Mouse (Mus musculus) heart, embryonic 12.5 days (tissue): ENCODE measurements around the gene Carmil2. TPM values are rescaled to one million over a fixed set of nuclear protein-coding genes. Genes with fewer than 3 reads are reported as not detected.

Source experiments
- ATAC-seq: fragments of 200-750 bp; cut with Nextera tagmentation; 2 replicates; pipeline ENCODE4 v1.8.0; 2017; ENCODE audit warnings: moderate TSS enrichment, moderate library complexity; ENCODE audit not compliant: insufficient number of reproducible peaks, low FRiP score
- H3K27ac ChIP-seq: fragments of 300-500 bp; sonication (generic); 2 replicates; pipeline ENCODE4 v1.5.1; 2016; ENCODE audit warnings: mild to moderate bottlenecking, moderate library complexity; ENCODE audit not compliant: poor library complexity, severe bottlenecking
- H3K27me3 ChIP-seq: fragments of 300-500 bp; sonication (generic); replicated peaks from 2 replicates; pipeline ENCODE4 v1.6.1; 2016; ENCODE audit warnings: mild to moderate bottlenecking, moderate library complexity
- H3K36me3 ChIP-seq: fragments of 300-500 bp; sonication (generic); 2 replicates; pipeline ENCODE4 v1.6.1; 2016; ENCODE audit warnings: mild to moderate bottlenecking, moderate library complexity
- H3K4me1 ChIP-seq: fragments of 300-500 bp; sonication (generic); replicated peaks from 2 replicates; pipeline ENCODE4 v1.6.1; 2016; ENCODE audit warnings: mild to moderate bottlenecking
- H3K4me2 ChIP-seq: fragments of 300-500 bp; sonication (generic); 2 replicates; pipeline ENCODE4 v1.6.1; 2016; ENCODE audit warnings: mild to moderate bottlenecking, moderate library complexity
- H3K4me3 ChIP-seq: fragments of 300-500 bp; sonication (generic); 2 replicates; pipeline ENCODE4 v1.5.1; 2016; ENCODE audit warnings: mild to moderate bottlenecking
- H3K9ac ChIP-seq: fragments of 300-500 bp; sonication (generic); 2 replicates; pipeline ENCODE4 v1.6.1; 2016; ENCODE audit warnings: mild to moderate bottlenecking, moderate library complexity
- H3K9me3 ChIP-seq: fragments of 300-500 bp; sonication (generic); replicated peaks from 2 replicates; pipeline ENCODE4 v1.6.1; 2016; ENCODE audit warnings: mild to moderate bottlenecking, moderate library complexity
- WGBS: fragments of 180-500 bp; shearing (Covaris S2); methylation state at CpG from one replicate; pipeline ENCODE4 v1.1.7; 2016; 5-methylcytosine and 5-hydroxymethylcytosine counted together
- polyA plus RNA-seq: library from polyadenylated mRNA; unstranded; fragments of >200 nt; fragmentation: Nextera tagmentation; extraction: Ambion mirVana; gene quantifications from 2 replicates; pipeline ENCODE4 v1.2.1, GENCODE M21; 2016

The Carmil2 gene
- polyA plus RNA-seq, 1 experiment from 2014 or later, result 0.45 TPM

- peaks cover 8% of the 10 kb centered on the region; the same call in 1 of the 2 replicates for H3K9me3 ChIP-seq
- 74% methylated on average over 30 of the region's 30 CpGs for WGBS
- no peak overlapping the region for H3K4me3 ChIP-seq
- H3K9ac ChIP-seq, result no peak overlapping the region
- peaks cover 17% of the 10 kb centered on the region for H3K4me1 ChIP-seq
- peaks cover 25% of the 10 kb centered on the region for H3K36me3 ChIP-seq
- no peak overlapping the region for H3K4me2 ChIP-seq
- no peak for ATAC-seq
- peaks cover 31% of the 10 kb centered on the region for H3K27me3 ChIP-seq
- no peak overlapping the region for H3K27ac ChIP-seq
These were observed 9.2 kb downstream of the Carmil2 start for GRCm38 (mm10) chr8:105695080-105695780.

- Histone ChIP-seq H3K4me1 (peaks cover 28% of the 10 kb centered on the region), H3K36me3 (peaks cover 25% of the 10 kb centered on the region), H3K4me3 (no peak overlapping the region), H3K4me2 (no peak overlapping the region), H3K27me3 (peaks cover 21% of the 10 kb centered on the region), H3K9ac (no peak overlapping the region), H3K9me3 (peaks cover 8% of the 10 kb centered on the region; the same call in 1 of the 2 replicates), H3K27ac (no peak overlapping the region)
- no peak for ATAC-seq
- 90% methylated on average over 17 of the region's 17 CpGs for WGBS
These were observed 11.2 kb downstream of the Carmil2 start for GRCm38 (mm10) chr8:105697196-105697780.

GRCm38 (mm10) chr8:105698734-105699133 is 12.7 kb downstream of the Carmil2 start:
- WGBS, result 90% methylated on average over 5 of the region's 5 CpGs
- ATAC-seq, result no peak
- H3K9ac ChIP-seq, result no peak overlapping the region

GRCm38 (mm10) chr8:105699488-105700215 is 13.6 kb downstream of the Carmil2 start:
- H3K36me3 ChIP-seq, result peaks cover 43% of the 10 kb centered on the region
- no peak overlapping the region for H3K27ac ChIP-seq
- peak overlapping the region; percentile 83 for H3K9ac ChIP-seq
- peak overlapping the region; percentile 96 for H3K4me2 ChIP-seq
- H3K27me3 ChIP-seq, result peaks cover 10% of the 10 kb centered on the region
- no peak for ATAC-seq
- whole genome bisulfite sequencing, result 87% methylated on average over 11 of the region's 11 CpGs
- no peaks in the 10 kb centered on the region for H3K9me3 ChIP-seq
- H3K4me3 ChIP-seq, result peak overlapping the region; percentile 75
- H3K4me1 ChIP-seq, result peaks cover 22% of the 10 kb centered on the region

More at GRCm38 (mm10) chr8:105698734-105699133, 12.7 kb downstream of the Carmil2 start:
- Histone ChIP-seq H3K27ac (no peak overlapping the region), H3K9me3 (no peaks in the 10 kb centered on the region), H3K4me3 (no peak overlapping the region), H3K27me3 (peaks cover 18% of the 10 kb centered on the region), H3K4me2 (no peak overlapping the region), H3K36me3 (peaks cover 34% of the 10 kb centered on the region), H3K4me1 (peaks cover 31% of the 10 kb centered on the region)

- peak overlapping the region; percentile 96 for H3K4me2 ChIP-seq
- no peaks in the 10 kb centered on the region for H3K9me3 ChIP-seq
- peak overlapping the region; percentile 75 for H3K4me3 ChIP-seq
- H3K36me3 ChIP-seq, result peaks cover 43% of the 10 kb centered on the region
- H3K27me3 ChIP-seq, result peaks cover 1% of the 10 kb centered on the region; the same call in 1 of the 2 replicates
- peak; percentile 58 for ATAC-seq
- peak overlapping the region; percentile 83 for H3K9ac ChIP-seq
- H3K4me1 ChIP-seq, result peaks cover 20% of the 10 kb centered on the region
- WGBS, result under 1% methylated on average over 21 of the region's 21 CpGs
- peak overlapping the region; percentile 83 for H3K27ac ChIP-seq
These were observed 14.5 kb downstream of the Carmil2 start for GRCm38 (mm10) chr8:105700566-105700965.

- Histone ChIP-seq H3K4me3 (peak within 1 kb of the TSS; percentile 75), H3K4me2 (peak within 1 kb of the TSS; percentile 96), H3K9ac (peak within 1 kb of the TSS; percentile 83), H3K4me1 (peaks cover 20% of the 10 kb centered on the region), H3K27ac (peak within 1 kb of the TSS; percentile 83), H3K36me3 (peaks cover 43% of the 10 kb centered on the region), H3K9me3 (no peaks in the 10 kb centered on the region), H3K27me3 (no peaks in the 10 kb centered on the region)
- ATAC-seq, result peak; percentile 86
- WGBS, result under 1% methylated on average over 60 of the region's 60 CpGs
These were observed 15.1 kb downstream of the Carmil2 start, which contains the start of the genes Acd and Pard6a for GRCm38 (mm10) chr8:105700966-105701824. Acd (minus strand) TSS chr8:105701102. Pard6a (plus strand) TSS chr8:105701148.

- peaks cover 40% of the 10 kb centered on the region for H3K36me3 ChIP-seq
- no peak for ATAC-seq
These were observed 15.9 kb downstream of the Carmil2 start for GRCm38 (mm10) chr8:105702001-105702401.

GRCm38 (mm10) chr8:105702731-105703415 is 16.8 kb downstream of the Carmil2 start:
- H3K4me1 ChIP-seq, result peaks cover 26% of the 10 kb centered on the region
- 87% methylated on average over 24 of the region's 24 CpGs for WGBS
- H3K27me3 ChIP-seq, result no peaks in the 10 kb centered on the region
- no peak overlapping the region for H3K4me3 ChIP-seq
- ATAC-seq, result no peak
- H3K9ac ChIP-seq, result 0 out of 2 replicates have a peak overlapping the region, but pooled peaks have one; percentile 83
- H3K36me3 ChIP-seq, result peaks cover 31% of the 10 kb centered on the region
- no peak overlapping the region for H3K4me2 ChIP-seq
- no peak overlapping the region for H3K27ac ChIP-seq
- H3K9me3 ChIP-seq, result no peaks in the 10 kb centered on the region

More at GRCm38 (mm10) chr8:105702001-105702401, 15.9 kb downstream of the Carmil2 start:
- H3K9me3 ChIP-seq, result no peaks in the 10 kb centered on the region
- peak overlapping the region; percentile 83 for H3K9ac ChIP-seq
- H3K27ac ChIP-seq, result peak overlapping the region; percentile 83
- H3K4me2 ChIP-seq, result peak overlapping the region; percentile 96
- 53% methylated on average over 18 of the region's 18 CpGs for WGBS
- H3K4me1 ChIP-seq, result peaks cover 21% of the 10 kb centered on the region
- peak overlapping the region; percentile 75 for H3K4me3 ChIP-seq
- no peaks in the 10 kb centered on the region for H3K27me3 ChIP-seq

- no peaks in the 10 kb centered on the region for H3K9me3 ChIP-seq
- H3K4me1 ChIP-seq, result peaks cover 29% of the 10 kb centered on the region
- 91% methylated on average over 34 of the region's 34 CpGs for WGBS
These were observed 18.2 kb downstream of the Carmil2 start for GRCm38 (mm10) chr8:105704146-105704812.

More at GRCm38 (mm10) chr8:105704146-105704812, 18.2 kb downstream of the Carmil2 start:
- Histone ChIP-seq H3K27me3 (no peaks in the 10 kb centered on the region), H3K4me2 (no peak overlapping the region), H3K27ac (no peak overlapping the region), H3K36me3 (peaks cover 21% of the 10 kb centered on the region), H3K9ac (no peak overlapping the region), H3K4me3 (no peak overlapping the region)
- ATAC-seq, result no peak
